Mouse (Mus musculus): ENCODE measurements around the gene Tekt1. TPM values are rescaled to one million over a fixed set of nuclear protein-coding genes. Genes with fewer than 3 reads are reported as not detected.

The Tekt1 gene
- polyA plus RNA-seq, 1 experiment from 2014 or later, result 17.8 TPM

GRCm38 (mm10) chr11:72394694-72395093 is 32.5 kb upstream of the Tekt1 start:
- peaks cover 42% of the 10 kb centered on the region for H3K4me1 ChIP-seq (replicated peaks; ENCODE audit: control insufficient read depth, insufficient read depth, low read length)
- WGBS, result 62% methylated on average over 2 of the region's 2 CpGs
- ATAC-seq (ENCODE audit: low read depth), result no peak
- no peak overlapping the region for H3K4me2 ChIP-seq (ENCODE audit: low read depth, low read length)
- no peaks in the 10 kb centered on the region for H3K9me3 ChIP-seq (ENCODE audit: control insufficient read depth, low read length)
- no peak overlapping the region; the same call in 1 of the 2 replicates for H3K27ac ChIP-seq (ENCODE audit: low read length)
- peaks cover 14% of the 10 kb centered on the region for H3K36me3 ChIP-seq (ENCODE audit: control insufficient read depth, insufficient read depth, low read length)
- H3K4me3 ChIP-seq (ENCODE audit: low read length), result no peak overlapping the region
- no peaks in the 10 kb centered on the region for H3K27me3 ChIP-seq (ENCODE audit: control insufficient read depth, insufficient read depth, low read depth, low read length)
- no peak overlapping the region for H3K9ac ChIP-seq (ENCODE audit: low read length)

GRCm38 (mm10) chr11:72393669-72394068 is 31.4 kb upstream of the Tekt1 start:
- Histone ChIP-seq H3K4me3 (ENCODE audit: low read length) (no peak overlapping the region), H3K9ac (ENCODE audit: low read length) (no peak overlapping the region), H3K27ac (ENCODE audit: low read length) (peak overlapping the region; percentile 67), H3K9me3 (ENCODE audit: control insufficient read depth, low read length) (no peaks in the 10 kb centered on the region), H3K27me3 (ENCODE audit: control insufficient read depth, insufficient read depth, low read depth, low read length) (no peaks in the 10 kb centered on the region), H3K4me1 (replicated peaks; ENCODE audit: control insufficient read depth, insufficient read depth, low read length) (peaks cover 43% of the 10 kb centered on the region), H3K36me3 (ENCODE audit: control insufficient read depth, insufficient read depth, low read length) (peaks cover 11% of the 10 kb centered on the region), H3K4me2 (ENCODE audit: low read depth, low read length) (no peak overlapping the region)
- ATAC-seq (ENCODE audit: low read depth), result peak; percentile 26
- 48% methylated on average over 5 of the region's 5 CpGs for WGBS

GRCm38 (mm10) chr11:72393243-72393642 is 31.0 kb upstream of the Tekt1 start:
- H3K27ac ChIP-seq (ENCODE audit: low read length), result peak overlapping the region; percentile 67
- peaks cover 41% of the 10 kb centered on the region for H3K4me1 ChIP-seq (replicated peaks; ENCODE audit: control insufficient read depth, insufficient read depth, low read length)
- no peaks in the 10 kb centered on the region for H3K27me3 ChIP-seq (ENCODE audit: control insufficient read depth, insufficient read depth, low read depth, low read length)
- WGBS, result 55% methylated on average over 3 of the region's 3 CpGs
- H3K4me3 ChIP-seq (ENCODE audit: low read length), result no peak overlapping the region
- peaks cover 13% of the 10 kb centered on the region for H3K36me3 ChIP-seq (ENCODE audit: control insufficient read depth, insufficient read depth, low read length)
- no peak for ATAC-seq (ENCODE audit: low read depth)
- no peak overlapping the region for H3K4me2 ChIP-seq (ENCODE audit: low read depth, low read length)
- H3K9ac ChIP-seq (ENCODE audit: low read length), result no peak overlapping the region
- no peaks in the 10 kb centered on the region for H3K9me3 ChIP-seq (ENCODE audit: control insufficient read depth, low read length)

DNA sequence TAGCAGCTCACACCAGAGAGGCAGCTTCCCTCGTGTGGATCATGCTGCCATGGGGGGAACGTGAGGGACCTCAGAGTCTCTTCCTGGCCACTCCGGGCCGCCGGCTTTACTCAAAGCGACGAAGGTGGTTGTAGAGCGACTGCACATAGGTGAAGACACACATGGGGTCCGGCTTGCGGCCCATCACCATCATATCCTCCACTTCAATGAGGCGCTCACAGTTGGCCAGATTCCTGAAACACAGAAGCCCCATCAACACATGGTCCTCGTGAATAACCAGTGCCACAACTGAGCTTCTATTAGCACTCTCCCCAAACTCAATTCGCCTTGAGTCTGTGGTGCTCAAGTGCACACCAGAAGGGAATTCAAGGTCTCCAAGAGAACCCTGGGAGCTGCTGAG is 28.9 kb upstream of the Tekt1 start:
- Histone ChIP-seq H3K4me3 (ENCODE audit: low read length) (no peak overlapping the region), H3K36me3 (ENCODE audit: control insufficient read depth, insufficient read depth, low read length) (peaks cover 20% of the 10 kb centered on the region), H3K9me3 (ENCODE audit: control insufficient read depth, low read length) (no peaks in the 10 kb centered on the region), H3K4me1 (replicated peaks; ENCODE audit: control insufficient read depth, insufficient read depth, low read length) (peaks cover 27% of the 10 kb centered on the region), H3K27me3 (ENCODE audit: control insufficient read depth, insufficient read depth, low read depth, low read length) (no peaks in the 10 kb centered on the region), H3K9ac (ENCODE audit: low read length) (no peak overlapping the region), H3K27ac (ENCODE audit: low read length) (peak overlapping the region; percentile 43), H3K4me2 (ENCODE audit: low read depth, low read length) (no peak overlapping the region)
- no peak for ATAC-seq (ENCODE audit: low read depth)
- WGBS, result 88% methylated on average over 13 of the region's 13 CpGs

- Histone ChIP-seq H3K36me3 (ENCODE audit: control insufficient read depth, insufficient read depth, low read length) (peaks cover 20% of the 10 kb centered on the region), H3K4me1 (replicated peaks; ENCODE audit: control insufficient read depth, insufficient read depth, low read length) (peaks cover 20% of the 10 kb centered on the region; the same call in 1 of the 2 replicates), H3K27ac (ENCODE audit: low read length) (peak overlapping the region; percentile 89), H3K9me3 (ENCODE audit: control insufficient read depth, low read length) (no peaks in the 10 kb centered on the region), H3K4me3 (ENCODE audit: low read length) (no peak overlapping the region), H3K9ac (ENCODE audit: low read length) (no peak overlapping the region), H3K4me2 (ENCODE audit: low read depth, low read length) (no peak overlapping the region), H3K27me3 (ENCODE audit: control insufficient read depth, insufficient read depth, low read depth, low read length) (no peaks in the 10 kb centered on the region)
- peak; percentile 87 for ATAC-seq (ENCODE audit: low read depth)
- 54% methylated on average over 7 of the region's 7 CpGs for WGBS
Observed at GRCm38 (mm10) chr11:72389407-72390142, 27.3 kb upstream of the Tekt1 start.

DNA sequence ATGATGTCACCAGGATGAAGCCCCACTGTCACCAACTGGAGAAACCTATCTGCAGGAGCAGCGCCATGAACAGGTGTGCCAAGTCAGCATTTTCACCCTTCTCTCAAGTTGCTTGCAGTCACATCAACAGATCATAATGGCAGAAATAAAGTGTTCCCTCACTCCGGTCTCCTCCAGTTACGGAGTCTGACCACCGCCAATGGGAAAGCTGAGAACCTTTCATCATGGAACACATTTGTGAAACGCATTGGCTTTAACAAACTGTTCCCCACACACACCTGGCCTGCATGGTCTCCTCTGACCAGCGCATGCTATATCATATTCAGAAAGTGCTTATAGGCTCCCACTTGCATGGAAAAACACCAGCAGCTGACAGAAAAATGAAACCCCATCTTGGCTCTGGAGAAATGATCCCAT is 25.9 kb upstream of the Tekt1 start:
- H3K4me3 ChIP-seq (ENCODE audit: low read length), result no peak overlapping the region
- ATAC-seq (ENCODE audit: low read depth), result no peak
- peaks cover 20% of the 10 kb centered on the region for H3K36me3 ChIP-seq (ENCODE audit: control insufficient read depth, insufficient read depth, low read length)
- H3K4me1 ChIP-seq (replicated peaks; ENCODE audit: control insufficient read depth, insufficient read depth, low read length), result peaks cover 12% of the 10 kb centered on the region
- no peaks in the 10 kb centered on the region for H3K9me3 ChIP-seq (ENCODE audit: control insufficient read depth, low read length)
- H3K27me3 ChIP-seq (ENCODE audit: control insufficient read depth, insufficient read depth, low read depth, low read length), result no peaks in the 10 kb centered on the region
- H3K4me2 ChIP-seq (ENCODE audit: low read depth, low read length), result no peak overlapping the region
- no peak overlapping the region for H3K27ac ChIP-seq (ENCODE audit: low read length)
- no peak overlapping the region for H3K9ac ChIP-seq (ENCODE audit: low read length)
- WGBS, result 93% methylated on average over 6 of the region's 6 CpGs

- WGBS, result 56% methylated on average over 4 of the region's 4 CpGs
- Histone ChIP-seq H3K27ac (ENCODE audit: low read length) (no peak overlapping the region), H3K4me3 (ENCODE audit: low read length) (no peak overlapping the region), H3K27me3 (ENCODE audit: control insufficient read depth, insufficient read depth, low read depth, low read length) (no peaks in the 10 kb centered on the region), H3K9ac (ENCODE audit: low read length) (no peak overlapping the region), H3K4me1 (replicated peaks; ENCODE audit: control insufficient read depth, insufficient read depth, low read length) (peaks cover 4% of the 10 kb centered on the region), H3K36me3 (ENCODE audit: control insufficient read depth, insufficient read depth, low read length) (no peaks in the 10 kb centered on the region), H3K4me2 (ENCODE audit: low read depth, low read length) (no peak overlapping the region), H3K9me3 (ENCODE audit: control insufficient read depth, low read length) (no peaks in the 10 kb centered on the region)
- no peak for ATAC-seq (ENCODE audit: low read depth)
Observed at GRCm38 (mm10) chr11:72379351-72379750, 17.1 kb upstream of the Tekt1 start.

- ATAC-seq (ENCODE audit: low read depth), result peak; percentile 51
- 51% methylated on average over 7 of the region's 7 CpGs for WGBS
- H3K4me1 ChIP-seq (replicated peaks; ENCODE audit: control insufficient read depth, insufficient read depth, low read length), result peaks cover 4% of the 10 kb centered on the region; the same call in 1 of the 2 replicates
- no peak overlapping the region for H3K9ac ChIP-seq (ENCODE audit: low read length)
- H3K36me3 ChIP-seq (ENCODE audit: control insufficient read depth, insufficient read depth, low read length), result no peaks in the 10 kb centered on the region
- no peak overlapping the region for H3K4me3 ChIP-seq (ENCODE audit: low read length)
- no peaks in the 10 kb centered on the region for H3K9me3 ChIP-seq (ENCODE audit: control insufficient read depth, low read length)
- H3K27me3 ChIP-seq (ENCODE audit: control insufficient read depth, insufficient read depth, low read depth, low read length), result no peaks in the 10 kb centered on the region
- no peak overlapping the region for H3K27ac ChIP-seq (ENCODE audit: low read length)
- H3K4me2 ChIP-seq (ENCODE audit: low read depth, low read length), result no peak overlapping the region
Observed at GRCm38 (mm10) chr11:72378222-72378621, 16.0 kb upstream of the Tekt1 start.

DNA sequence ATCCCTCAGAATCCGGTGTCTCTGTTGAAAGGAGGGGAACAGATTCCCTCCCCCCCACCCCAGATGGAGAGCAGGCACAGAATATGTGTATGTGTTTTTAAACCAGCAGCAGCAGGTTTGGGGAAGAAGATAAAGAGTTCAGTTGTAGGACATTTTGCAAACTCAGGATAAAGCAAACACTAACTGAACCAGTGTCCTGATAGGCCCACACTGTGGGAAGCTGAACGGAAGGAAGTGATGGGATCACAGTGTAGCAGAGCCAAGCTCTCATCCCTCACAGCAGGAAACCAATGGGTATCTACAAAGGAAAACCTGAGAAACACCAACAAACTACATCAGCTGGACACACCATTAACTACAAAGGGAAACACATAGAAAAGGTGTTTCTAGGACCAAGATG is 14.3 kb upstream of the Tekt1 start:
- no peak for ATAC-seq (ENCODE audit: low read depth)
- Histone ChIP-seq H3K4me1 (replicated peaks; ENCODE audit: control insufficient read depth, insufficient read depth, low read length) (peaks cover 4% of the 10 kb centered on the region; the same call in 1 of the 2 replicates), H3K9ac (ENCODE audit: low read length) (no peak overlapping the region), H3K9me3 (ENCODE audit: control insufficient read depth, low read length) (no peaks in the 10 kb centered on the region), H3K4me3 (ENCODE audit: low read length) (no peak overlapping the region), H3K27ac (ENCODE audit: low read length) (no peak overlapping the region), H3K36me3 (ENCODE audit: control insufficient read depth, insufficient read depth, low read length) (no peaks in the 10 kb centered on the region), H3K27me3 (ENCODE audit: control insufficient read depth, insufficient read depth, low read depth, low read length) (no peaks in the 10 kb centered on the region), H3K4me2 (ENCODE audit: low read depth, low read length) (no peak overlapping the region)
- WGBS, result 76% methylated on average over 2 of the region's 2 CpGs
